ENCODE assay signal across 17 mouse cellular contexts in genomic region chr19:56418404-56418803, GRCm38 (mm10). TPM values are rescaled to one million over a fixed set of nuclear protein-coding genes. Genes with fewer than 3 reads are reported as not detected.
"Had no signal": no experiment of that assay in that cellular context is flagged by ENCODE, and none has a peak within 500 bp of the region (broad histone marks: within the 10 kb centered on the region; RNA-seq: fewer than 3 reads in every experiment).

No protein-coding gene starts in this region.

- H3K4me3 ChIP-seq: limb, embryonic 12.5 days; limb, embryonic 15.5 days; liver, embryonic 13.5 days; midbrain, embryonic 12.5 days; midbrain, embryonic 15.5 days; neural tube, embryonic 13.5 days had no signal

- H3K4me2 ChIP-seq: limb, embryonic 12.5 days; limb, embryonic 15.5 days; liver, embryonic 13.5 days; lung, embryonic 14.5 days; midbrain, embryonic 12.5 days; midbrain, embryonic 15.5 days; neural tube, embryonic 13.5 days had no signal

- DNase-seq: left cerebral cortex, postnatal 4 days; liver, embryonic 13.5 days; lung, embryonic 14.5 days; retina, postnatal 1 day; right cerebral cortex, postnatal 25 days; thymus, adult 2 months; thymus, postnatal 25 days had no signal

- H3K27me3 ChIP-seq: limb, embryonic 12.5 days; limb, embryonic 15.5 days; liver, embryonic 13.5 days; midbrain, embryonic 12.5 days; midbrain, embryonic 15.5 days; neural tube, embryonic 13.5 days had no signal

- H3K27ac ChIP-seq: hindbrain, postnatal 0 days; limb, embryonic 12.5 days; limb, embryonic 15.5 days; liver, embryonic 13.5 days; macrophage; midbrain, embryonic 12.5 days; midbrain, embryonic 15.5 days; neural tube, embryonic 13.5 days had no signal

- H3K9me3 ChIP-seq: limb, embryonic 12.5 days; limb, embryonic 15.5 days; liver, embryonic 13.5 days; midbrain, embryonic 12.5 days; midbrain, embryonic 15.5 days; neural tube, embryonic 13.5 days had no signal

- H3K9ac ChIP-seq: limb, embryonic 12.5 days; limb, embryonic 15.5 days; liver, embryonic 13.5 days; lung, embryonic 14.5 days; midbrain, embryonic 12.5 days; midbrain, embryonic 15.5 days; neural tube, embryonic 13.5 days had no signal

- H3K36me3 ChIP-seq: limb, embryonic 15.5 days; liver, embryonic 13.5 days; midbrain, embryonic 12.5 days; midbrain, embryonic 15.5 days; neural tube, embryonic 13.5 days had no signal

- ATAC-seq: hindbrain, postnatal 0 days; inflammation-experienced regulatory T-cells, adult 6 months; lung, postnatal 0 days; midbrain, embryonic 15.5 days had no signal

RNA-seq across cellular contexts. Expression of gene Nrap, which starts 28.6 kb away (rescaled TPM):
- polyA plus RNA-seq: inflammation-experienced regulatory T-cells, adult 6 months had no signal

RNA-seq across cellular contexts. Expression of gene Plekhs1, which starts 43.0 kb away (rescaled TPM):
- polyA plus RNA-seq: limb, embryonic 15.5 days; liver, embryonic 13.5 days; liver, embryonic 16.5 days; macrophage had no signal
